Mouse (Mus musculus): ENCODE results near the gene Cabp7. TPM values are rescaled to one million over a fixed set of nuclear protein-coding genes. Genes with fewer than 3 reads are reported as not detected.
A peak's percentile ranks its signal among the peaks of the same experiment; 100 is the strongest.

The Cabp7 gene
- polyA plus RNA-seq, 1 experiment from 2014 or later, result 2.2 TPM

DNA sequence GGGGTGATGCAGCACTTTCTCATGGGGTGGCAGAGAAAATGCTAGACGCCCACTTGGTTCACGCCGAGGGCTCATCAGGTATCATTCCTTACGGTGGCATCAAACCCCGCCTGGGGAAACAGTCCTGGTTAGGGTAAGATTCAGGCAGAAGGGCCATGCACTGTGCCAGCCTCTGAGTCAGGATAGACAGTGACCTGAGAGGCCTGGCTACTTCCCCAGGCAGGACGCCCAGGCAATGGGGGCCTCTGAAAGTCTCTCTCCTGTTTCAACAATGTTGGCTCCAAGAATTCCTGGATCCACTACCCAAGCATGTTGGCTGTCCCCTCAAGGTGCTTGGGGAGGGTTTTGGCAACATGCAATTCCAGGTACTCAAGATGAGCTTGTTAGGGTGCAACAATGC lies 23.3 kb upstream of the Cabp7 start:
- Histone ChIP-seq H3K27me3 (ENCODE audit: control insufficient read depth, insufficient read depth, low read length) (no peaks in the 10 kb centered on the region), H3K27ac (no peak overlapping the region), H3K9me3 (ENCODE audit: control insufficient read depth, low read length) (no peaks in the 10 kb centered on the region), H3K36me3 (replicated peaks; ENCODE audit: control insufficient read depth, insufficient read depth) (peaks cover 24% of the 10 kb centered on the region), H3K4me3 (replicated peaks; ENCODE audit: low read length) (no peak overlapping the region), H3K9ac (no peak overlapping the region), H3K4me2 (replicated peaks) (no peak overlapping the region), H3K4me1 (replicated peaks; ENCODE audit: control insufficient read depth, insufficient read depth, low read length) (0 out of 2 replicates have a peak, but pooled peaks cover 3% of the 10 kb centered on the region)
- ATAC-seq (ENCODE audit: low FRiP score) (no peak), DNase-seq (ENCODE audit: low spot score) (no peak)
- 93% methylated on average over 6 of the region's 6 CpGs for WGBS

- H3K4me2 ChIP-seq (replicated peaks), result no peak overlapping the region
- no peaks in the 10 kb centered on the region for H3K9me3 ChIP-seq (ENCODE audit: control insufficient read depth, low read length)
- DNase-seq (ENCODE audit: low spot score), result no peak
- H3K4me3 ChIP-seq (replicated peaks; ENCODE audit: low read length), result no peak overlapping the region
- peaks cover 24% of the 10 kb centered on the region for H3K36me3 ChIP-seq (replicated peaks; ENCODE audit: control insufficient read depth, insufficient read depth)
- H3K9ac ChIP-seq, result no peak overlapping the region
- 79% methylated on average over 7 of the region's 7 CpGs for WGBS
- H3K27me3 ChIP-seq (ENCODE audit: control insufficient read depth, insufficient read depth, low read length), result no peaks in the 10 kb centered on the region
- 0 out of 2 replicates have a peak, but pooled peaks cover 6% of the 10 kb centered on the region for H3K4me1 ChIP-seq (replicated peaks; ENCODE audit: control insufficient read depth, insufficient read depth, low read length)
- ATAC-seq (ENCODE audit: low FRiP score), result no peak
- H3K27ac ChIP-seq, result no peak overlapping the region
These were observed 22.7 kb upstream of the Cabp7 start for GRCm38 (mm10) chr11:4769293-4769692.

GRCm38 (mm10) chr11:4768399-4768798 lies 21.8 kb upstream of the Cabp7 start:
- peaks cover 24% of the 10 kb centered on the region for H3K36me3 ChIP-seq (replicated peaks; ENCODE audit: control insufficient read depth, insufficient read depth)
- no peak overlapping the region for H3K9ac ChIP-seq
- WGBS, result 89% methylated on average over 4 of the region's 4 CpGs
- no peaks in the 10 kb centered on the region for H3K9me3 ChIP-seq (ENCODE audit: control insufficient read depth, low read length)
- H3K27me3 ChIP-seq (ENCODE audit: control insufficient read depth, insufficient read depth, low read length), result no peaks in the 10 kb centered on the region
- H3K4me3 ChIP-seq (replicated peaks; ENCODE audit: low read length), result no peak overlapping the region
- no peak overlapping the region for H3K4me2 ChIP-seq (replicated peaks)
- ATAC-seq (ENCODE audit: low FRiP score) (no peak), DNase-seq (ENCODE audit: low spot score) (no peak)
- peaks cover 9% of the 10 kb centered on the region; the same call in 1 of the 2 replicates for H3K4me1 ChIP-seq (replicated peaks; ENCODE audit: control insufficient read depth, insufficient read depth, low read length)
- H3K27ac ChIP-seq, result no peak overlapping the region

- WGBS, result 67% methylated on average over 5 of the region's 5 CpGs
- Histone ChIP-seq H3K27ac (no peak overlapping the region), H3K4me3 (replicated peaks; ENCODE audit: low read length) (no peak overlapping the region), H3K27me3 (ENCODE audit: control insufficient read depth, insufficient read depth, low read length) (no peaks in the 10 kb centered on the region), H3K4me1 (replicated peaks; ENCODE audit: control insufficient read depth, insufficient read depth, low read length) (peaks cover 39% of the 10 kb centered on the region), H3K9me3 (ENCODE audit: control insufficient read depth, low read length) (no peaks in the 10 kb centered on the region), H3K4me2 (replicated peaks) (no peak overlapping the region), H3K9ac (no peak overlapping the region), H3K36me3 (replicated peaks; ENCODE audit: control insufficient read depth, insufficient read depth) (peaks cover 10% of the 10 kb centered on the region; the same call in 1 of the 2 replicates)
- DNase-seq (ENCODE audit: low spot score) (no peak), ATAC-seq (ENCODE audit: low FRiP score) (no peak; the same call in 1 of the 2 replicates)
These were observed 17.9 kb upstream of the Cabp7 start for GRCm38 (mm10) chr11:4764476-4764875.

GRCm38 (mm10) chr11:4763631-4764030 lies 17.1 kb upstream of the Cabp7 start:
- Histone ChIP-seq H3K9me3 (ENCODE audit: control insufficient read depth, low read length) (no peaks in the 10 kb centered on the region), H3K4me1 (replicated peaks; ENCODE audit: control insufficient read depth, insufficient read depth, low read length) (peaks cover 39% of the 10 kb centered on the region), H3K4me2 (replicated peaks) (no peak overlapping the region), H3K4me3 (replicated peaks; ENCODE audit: low read length) (no peak overlapping the region), H3K36me3 (replicated peaks; ENCODE audit: control insufficient read depth, insufficient read depth) (peaks cover 5% of the 10 kb centered on the region; the same call in 1 of the 2 replicates), H3K27me3 (ENCODE audit: control insufficient read depth, insufficient read depth, low read length) (no peaks in the 10 kb centered on the region), H3K9ac (no peak overlapping the region), H3K27ac (no peak overlapping the region)
- WGBS, result 25% methylated on average over 5 of the region's 5 CpGs
- ATAC-seq (ENCODE audit: low FRiP score) (no peak), DNase-seq (ENCODE audit: low spot score) (no peak)

DNA sequence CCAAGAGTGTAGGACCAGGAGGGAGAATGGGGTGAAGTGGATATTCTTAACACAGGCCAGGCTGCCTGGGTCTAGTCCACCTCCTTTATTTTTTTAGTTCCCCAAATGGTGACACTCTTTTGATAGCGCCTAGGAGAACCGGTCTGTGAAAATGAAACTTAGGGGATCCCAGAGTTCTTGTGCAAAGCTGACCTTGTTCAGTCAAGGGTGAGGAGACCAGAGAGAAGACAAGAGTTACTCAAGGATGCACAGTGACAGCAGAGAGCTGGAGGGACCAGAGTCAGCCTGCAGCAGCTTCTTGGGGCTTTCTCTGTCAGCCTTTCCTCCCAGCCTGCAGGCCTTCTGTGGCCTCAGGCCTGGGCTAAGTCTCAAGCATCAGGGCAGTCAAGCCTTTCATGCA lies 15.9 kb upstream of the Cabp7 start:
- Histone ChIP-seq H3K27ac (peak overlapping the region; percentile 51), H3K9ac (no peak overlapping the region), H3K4me3 (replicated peaks; ENCODE audit: low read length) (no peak overlapping the region), H3K36me3 (replicated peaks; ENCODE audit: control insufficient read depth, insufficient read depth) (peaks cover 5% of the 10 kb centered on the region; the same call in 1 of the 2 replicates), H3K4me2 (replicated peaks) (no peak overlapping the region), H3K4me1 (replicated peaks; ENCODE audit: control insufficient read depth, insufficient read depth, low read length) (peaks cover 39% of the 10 kb centered on the region), H3K27me3 (ENCODE audit: control insufficient read depth, insufficient read depth, low read length) (no peaks in the 10 kb centered on the region), H3K9me3 (ENCODE audit: control insufficient read depth, low read length) (no peaks in the 10 kb centered on the region)
- DNase-seq (ENCODE audit: low spot score), result no peak
- 15% methylated on average over 2 of the region's 2 CpGs for WGBS
- no peak for ATAC-seq (ENCODE audit: low FRiP score)

- WGBS, result 5% methylated on average over 6 of the region's 6 CpGs
- no peak overlapping the region for H3K9ac ChIP-seq
- no peaks in the 10 kb centered on the region for H3K27me3 ChIP-seq (ENCODE audit: control insufficient read depth, insufficient read depth, low read length)
- no peak overlapping the region for H3K4me3 ChIP-seq (replicated peaks; ENCODE audit: low read length)
- ATAC-seq (ENCODE audit: low FRiP score) (peak; percentile 31; the same call in 1 of the 2 replicates), DNase-seq (ENCODE audit: low spot score) (no peak)
- no peaks in the 10 kb centered on the region for H3K9me3 ChIP-seq (ENCODE audit: control insufficient read depth, low read length)
- peaks cover 39% of the 10 kb centered on the region for H3K4me1 ChIP-seq (replicated peaks; ENCODE audit: control insufficient read depth, insufficient read depth, low read length)
- H3K27ac ChIP-seq, result peak overlapping the region; percentile 51
- no peak overlapping the region for H3K4me2 ChIP-seq (replicated peaks)
- peaks cover 1% of the 10 kb centered on the region; the same call in 1 of the 2 replicates for H3K36me3 ChIP-seq (replicated peaks; ENCODE audit: control insufficient read depth, insufficient read depth)
These were observed 15.4 kb upstream of the Cabp7 start for GRCm38 (mm10) chr11:4761991-4762390.

GRCm38 (mm10) chr11:4760438-4760837 lies 13.9 kb upstream of the Cabp7 start:
- DNase-seq (ENCODE audit: low spot score), result no peak
- Histone ChIP-seq H3K4me3 (replicated peaks; ENCODE audit: low read length) (no peak overlapping the region), H3K4me1 (replicated peaks; ENCODE audit: control insufficient read depth, insufficient read depth, low read length) (peaks cover 39% of the 10 kb centered on the region), H3K27me3 (ENCODE audit: control insufficient read depth, insufficient read depth, low read length) (no peaks in the 10 kb centered on the region), H3K4me2 (replicated peaks) (no peak overlapping the region), H3K27ac (no peak overlapping the region), H3K9ac (no peak overlapping the region), H3K36me3 (replicated peaks; ENCODE audit: control insufficient read depth, insufficient read depth) (no peaks in the 10 kb centered on the region; the same call in 1 of the 2 replicates), H3K9me3 (ENCODE audit: control insufficient read depth, low read length) (no peaks in the 10 kb centered on the region)
- no peak for ATAC-seq (ENCODE audit: low FRiP score)
- 7% methylated on average over 4 of the region's 4 CpGs for WGBS

DNA sequence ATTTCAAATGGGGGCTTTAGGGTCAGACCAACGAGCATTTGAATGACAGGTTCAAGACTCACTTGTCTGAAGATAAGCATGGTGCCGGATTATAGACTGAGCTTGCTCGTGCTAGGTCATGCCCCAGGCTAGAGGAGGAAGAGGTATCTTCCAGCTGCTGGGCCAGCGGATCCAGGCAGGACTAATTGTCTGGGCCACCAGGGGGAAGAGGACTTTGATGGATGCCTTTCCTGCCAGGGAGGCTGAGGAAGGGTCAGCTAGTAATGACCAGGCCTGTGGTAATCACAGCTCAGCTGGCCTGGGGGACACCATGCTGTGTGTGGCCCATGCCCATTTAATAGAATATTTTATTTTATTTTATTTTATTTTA lies 11.2 kb upstream of the Cabp7 start:
- Histone ChIP-seq H3K36me3 (replicated peaks; ENCODE audit: control insufficient read depth, insufficient read depth) (no peaks in the 10 kb centered on the region), H3K27ac (no peak overlapping the region), H3K4me2 (replicated peaks) (no peak overlapping the region), H3K4me3 (replicated peaks; ENCODE audit: low read length) (no peak overlapping the region), H3K27me3 (ENCODE audit: control insufficient read depth, insufficient read depth, low read length) (no peaks in the 10 kb centered on the region), H3K4me1 (replicated peaks; ENCODE audit: control insufficient read depth, insufficient read depth, low read length) (peaks cover 24% of the 10 kb centered on the region), H3K9ac (no peak overlapping the region), H3K9me3 (ENCODE audit: control insufficient read depth, low read length) (no peaks in the 10 kb centered on the region)
- DNase-seq (ENCODE audit: low spot score) (no peak), ATAC-seq (ENCODE audit: low FRiP score) (no peak)
- WGBS, result 24% methylated on average over 4 of the region's 4 CpGs
